Mouse (Mus musculus) T-helper 2 cell (primary cell): ENCODE measurements at regions not wholly inside any gene's neighbourhood (a gene's known extent, or its start where the extent isn't known, plus 50 kb on each side); places are given as distances from the start of the nearest gene placed in this dataset.

Experiments
- in situ Hi-C: fragments of 300-600 bp; cut with MboI, MseI; formaldehyde crosslinking; loops from one replicate; pipeline ENCODE4 v1.15.1; 2025; ENCODE audit warnings: high pct_unique_total_duplicates

GRCm38 (mm10) chr12:99096930-99097617 is 176.7 kb downstream of the Ttc8 start:
- in situ Hi-C loops = no loop called here

- in situ Hi-C loops = no loop called here
Observed at GRCm38 (mm10) chr12:99097618-99098066, 177.3 kb downstream of the Ttc8 start.

GRCm38 (mm10) chr12:99099881-99100280 is 179.5 kb downstream of the Ttc8 start:
- in situ Hi-C loops = loop anchor here (10.0 kb wide), 1 partner anchor 765 kb away; no protein-coding TSS in a partner anchor

GRCm38 (mm10) chr12:99108616-99109015 is 188.2 kb downstream of the Ttc8 start:
- in situ Hi-C loops = loop anchor here (10.0 kb wide), 1 partner anchor 756 kb away; no protein-coding TSS in a partner anchor

GRCm38 (mm10) chr12:99113781-99114180 is 193.4 kb downstream of the Ttc8 start:
- in situ Hi-C loops = no loop called here

- in situ Hi-C loops = no loop called here
Observed at GRCm38 (mm10) chr12:99116491-99116890, 196.1 kb downstream of the Ttc8 start.

GRCm38 (mm10) chr12:99118381-99119115 is 198.2 kb downstream of the Ttc8 start:
- in situ Hi-C loops = no loop called here

- in situ Hi-C loops = no loop called here
Observed at GRCm38 (mm10) chr12:99119966-99120365, 199.6 kb downstream of the Ttc8 start.

- in situ Hi-C loops = no loop called here
Observed at GRCm38 (mm10) chr12:99123611-99124495, 203.5 kb downstream of the Ttc8 start.

- in situ Hi-C loops = no loop called here
Observed at GRCm38 (mm10) chr12:99126129-99126528, 205.8 kb downstream of the Ttc8 start.
